Mouse (Mus musculus) midbrain, embryonic 14.5 days (tissue): Measurements from ENCODE around the gene Skap1. TPM values are rescaled to one million over a fixed set of nuclear protein-coding genes. Genes with fewer than 3 reads are reported as not detected.
A peak's percentile ranks its signal among the peaks of the same experiment; 100 is the strongest.

Experiments used
- ATAC-seq: fragments of 200-750 bp; cut with Nextera tagmentation; 2 replicates; pipeline ENCODE4 v1.8.0; 2017; ENCODE audit warnings: moderate number of reproducible peaks, moderate library complexity; ENCODE audit not compliant: low FRiP score, low TSS enrichment
- DNase-seq: peaks from one replicate; pipeline ENCODE4 v3.0.0-alpha.2; 2015
- H3K27ac ChIP-seq: fragments of 300-500 bp; sonication (generic); replicated peaks from 2 replicates; pipeline ENCODE4 v1.5.1; 2014; ENCODE audit warnings: mild to moderate bottlenecking, low read depth, low read length, moderate library complexity
- H3K27me3 ChIP-seq: fragments of 300-500 bp; sonication (generic); 2 replicates; pipeline ENCODE4 v1.6.1; 2014; ENCODE audit warnings: low read length, control low read depth, mixed read lengths; ENCODE audit not compliant: control insufficient read depth, insufficient read depth
- H3K36me3 ChIP-seq: fragments of 300-500 bp; sonication (generic); 2 replicates; pipeline ENCODE4 v1.6.1; 2014; ENCODE audit warnings: low read length, control low read depth; ENCODE audit not compliant: control insufficient read depth, insufficient read depth
- H3K4me1 ChIP-seq: fragments of 300-500 bp; sonication (generic); 2 replicates; pipeline ENCODE4 v1.6.1; 2014; ENCODE audit warnings: mild to moderate bottlenecking, antibody characterized with exemption, low read length, control low read depth; ENCODE audit not compliant: control insufficient read depth, insufficient read depth
- H3K4me2 ChIP-seq: fragments of 300-500 bp; sonication (generic); 2 replicates; pipeline ENCODE4 v1.6.1; 2014; ENCODE audit warnings: mild to moderate bottlenecking, low read length, moderate library complexity
- H3K4me3 ChIP-seq: fragments of 300-500 bp; sonication (generic); replicated peaks from 2 replicates; pipeline ENCODE4 v1.5.1; 2014; ENCODE audit warnings: low read depth, low read length
- H3K9ac ChIP-seq: fragments of 300-500 bp; sonication (generic); replicated peaks from 2 replicates; pipeline ENCODE4 v1.6.1; 2014; ENCODE audit warnings: mild to moderate bottlenecking, low read length, moderate library complexity
- H3K9me3 ChIP-seq: fragments of 300-500 bp; sonication (generic); 2 replicates; pipeline ENCODE4 v1.6.1; 2016; ENCODE audit warnings: low read length, control low read depth, mixed read lengths; ENCODE audit not compliant: control insufficient read depth
- WGBS: fragments of 180-500 bp; shearing (Covaris S2); extraction: QIAGEN DNeasy Blood & Tissue Kit; methylation state at CpG from one replicate; pipeline ENCODE4 v1.1.7; 2014; 5-methylcytosine and 5-hydroxymethylcytosine counted together
- polyA plus RNA-seq: library from polyadenylated mRNA; unstranded; fragments of >200 nt; fragmentation: Nextera tagmentation; extraction: Ambion mirVana; gene quantifications from 2 replicates; pipeline ENCODE4 v1.2.1, GENCODE M21; 2014

Gene Skap1
- polyA plus RNA-seq, 1 experiment from 2014 or later: 2.9 TPM

GRCm38 (mm10) chr11:96456508-96457305 lies 7.7 kb upstream of the Skap1 start:
- no peak overlapping the region for H3K4me3 ChIP-seq
- ATAC-seq (peak; percentile 53; the same call in 1 of the 2 replicates), DNase-seq (peak; percentile 78)
- H3K27ac ChIP-seq: peak overlapping the region; percentile 86
- 15% methylated on average over 12 of the region's 12 CpGs for WGBS
- H3K9me3 ChIP-seq: no peaks in the 10 kb centered on the region
- no peaks in the 10 kb centered on the region for H3K27me3 ChIP-seq
- no peaks in the 10 kb centered on the region for H3K36me3 ChIP-seq
- no peak overlapping the region for H3K9ac ChIP-seq
- peak overlapping the region; percentile 11; the same call in 1 of the 2 replicates for H3K4me2 ChIP-seq
- peaks cover 32% of the 10 kb centered on the region for H3K4me1 ChIP-seq

GRCm38 (mm10) chr11:96461766-96462165 lies 2.6 kb upstream of the Skap1 start:
- H3K9me3 ChIP-seq: no peaks in the 10 kb centered on the region
- H3K4me3 ChIP-seq: no peak overlapping the region
- DNase-seq: peak; percentile 54
- H3K4me2 ChIP-seq: peak overlapping the region; percentile 19; the same call in 1 of the 2 replicates
- peaks cover 4% of the 10 kb centered on the region; the same call in 1 of the 2 replicates for H3K27me3 ChIP-seq
- peak; percentile 41; the same call in 1 of the 2 replicates for ATAC-seq
- H3K27ac ChIP-seq: peak overlapping the region; percentile 87
- peaks cover 40% of the 10 kb centered on the region for H3K4me1 ChIP-seq
- no peak overlapping the region for H3K9ac ChIP-seq
- no peaks in the 10 kb centered on the region for H3K36me3 ChIP-seq
- 30% methylated on average over 4 of the region's 4 CpGs for WGBS

- no peak overlapping the region for H3K4me3 ChIP-seq
- ATAC-seq (peak; percentile 76), DNase-seq (peak; percentile 87)
- peaks cover 4% of the 10 kb centered on the region; the same call in 1 of the 2 replicates for H3K27me3 ChIP-seq
- no peak overlapping the region for H3K9ac ChIP-seq
- peak overlapping the region; percentile 19; the same call in 1 of the 2 replicates for H3K4me2 ChIP-seq
- no peaks in the 10 kb centered on the region for H3K36me3 ChIP-seq
- H3K27ac ChIP-seq: peak overlapping the region; percentile 87
- H3K9me3 ChIP-seq: no peaks in the 10 kb centered on the region
- WGBS: 2% methylated on average over 9 of the region's 9 CpGs
- peaks cover 38% of the 10 kb centered on the region for H3K4me1 ChIP-seq
Measured at GRCm38 (mm10) chr11:96462191-96462752, 2.1 kb upstream of the Skap1 start.

GRCm38 (mm10) chr11:96464716-96465060 lies 295 bp downstream of the Skap1 start:
- peaks cover 35% of the 10 kb centered on the region for H3K4me1 ChIP-seq
- WGBS: 21% methylated on average over 5 of the region's 5 CpGs
- peak overlapping the region; percentile 30 for H3K4me3 ChIP-seq
- DNase-seq (no peak), ATAC-seq (no peak)
- H3K9me3 ChIP-seq: no peaks in the 10 kb centered on the region
- peak overlapping the region; percentile 61 for H3K4me2 ChIP-seq
- H3K36me3 ChIP-seq: no peaks in the 10 kb centered on the region
- peaks cover 4% of the 10 kb centered on the region; the same call in 1 of the 2 replicates for H3K27me3 ChIP-seq
- peak overlapping the region; percentile 34; the same call in 1 of the 2 replicates for H3K9ac ChIP-seq
- no peak overlapping the region for H3K27ac ChIP-seq

- Histone ChIP-seq H3K27me3 (peaks cover 4% of the 10 kb centered on the region; the same call in 1 of the 2 replicates), H3K4me1 (peaks cover 35% of the 10 kb centered on the region), H3K4me3 (no peak overlapping the region), H3K27ac (no peak overlapping the region), H3K4me2 (no peak overlapping the region), H3K36me3 (no peaks in the 10 kb centered on the region), H3K9me3 (no peaks in the 10 kb centered on the region), H3K9ac (no peak overlapping the region)
- 82% methylated on average over 10 of the region's 10 CpGs for WGBS
- no peak for DNase-seq
- ATAC-seq: no peak
Measured at GRCm38 (mm10) chr11:96465426-96466056, 1.1 kb downstream of the Skap1 start.

GRCm38 (mm10) chr11:96466382-96466781 lies 2.0 kb downstream of the Skap1 start:
- WGBS: 27% methylated on average over 7 of the region's 7 CpGs
- H3K9ac ChIP-seq: no peak overlapping the region
- peaks cover 4% of the 10 kb centered on the region; the same call in 1 of the 2 replicates for H3K27me3 ChIP-seq
- H3K4me2 ChIP-seq: no peak overlapping the region
- no peak overlapping the region for H3K27ac ChIP-seq
- DNase-seq: no peak
- no peaks in the 10 kb centered on the region for H3K9me3 ChIP-seq
- H3K4me3 ChIP-seq: no peak overlapping the region
- no peak for ATAC-seq
- peaks cover 34% of the 10 kb centered on the region for H3K4me1 ChIP-seq
- no peaks in the 10 kb centered on the region for H3K36me3 ChIP-seq

- ATAC-seq: no peak
- peaks cover 28% of the 10 kb centered on the region for H3K4me1 ChIP-seq
Measured at GRCm38 (mm10) chr11:96466987-96467386, 2.6 kb downstream of the Skap1 start.

GRCm38 (mm10) chr11:96468048-96468745 lies 3.8 kb downstream of the Skap1 start:
- H3K4me1 ChIP-seq: peaks cover 17% of the 10 kb centered on the region
- DNase-seq: no peak
- H3K27ac ChIP-seq: no peak overlapping the region
- no peak for ATAC-seq
- H3K27me3 ChIP-seq: 0 out of 2 replicates have a peak, but pooled peaks cover 4% of the 10 kb centered on the region
- H3K9me3 ChIP-seq: no peaks in the 10 kb centered on the region
- 77% methylated on average over 9 of the region's 9 CpGs for WGBS
- no peaks in the 10 kb centered on the region for H3K36me3 ChIP-seq
- H3K4me2 ChIP-seq: no peak overlapping the region
- H3K4me3 ChIP-seq: no peak overlapping the region
- H3K9ac ChIP-seq: no peak overlapping the region

More at GRCm38 (mm10) chr11:96466987-96467386, 2.6 kb downstream of the Skap1 start:
- Histone ChIP-seq H3K36me3 (no peaks in the 10 kb centered on the region), H3K9ac (no peak overlapping the region), H3K4me3 (no peak overlapping the region), H3K9me3 (no peaks in the 10 kb centered on the region), H3K27me3 (peaks cover 4% of the 10 kb centered on the region; the same call in 1 of the 2 replicates), H3K27ac (no peak overlapping the region), H3K4me2 (no peak overlapping the region)
- 46% methylated on average over 7 of the region's 7 CpGs for WGBS
- no peak for DNase-seq
